Mouse (Mus musculus) cortical plate, adult 2 months (tissue): ENCODE results near the gene Gnb1.

ENCODE experiments used
- CTCF ChIP-seq: fragments of 200-500 bp; IDR thresholded peaks from 2 replicates; pipeline ENCODE4 v1.5.1; 2011; ENCODE audit warnings: mild to moderate bottlenecking, control low read depth, low read length; ENCODE audit not compliant: insufficient read depth; ENCODE audit errors: extremely low read depth
- POLR2A ChIP-seq: fragments of 200-500 bp; IDR thresholded peaks from 2 replicates; pipeline ENCODE4 v1.6.1; 2011; ENCODE audit warnings: mild to moderate bottlenecking, low read length, control low read depth; ENCODE audit not compliant: insufficient read depth; ENCODE audit errors: extremely low read depth

DNA sequence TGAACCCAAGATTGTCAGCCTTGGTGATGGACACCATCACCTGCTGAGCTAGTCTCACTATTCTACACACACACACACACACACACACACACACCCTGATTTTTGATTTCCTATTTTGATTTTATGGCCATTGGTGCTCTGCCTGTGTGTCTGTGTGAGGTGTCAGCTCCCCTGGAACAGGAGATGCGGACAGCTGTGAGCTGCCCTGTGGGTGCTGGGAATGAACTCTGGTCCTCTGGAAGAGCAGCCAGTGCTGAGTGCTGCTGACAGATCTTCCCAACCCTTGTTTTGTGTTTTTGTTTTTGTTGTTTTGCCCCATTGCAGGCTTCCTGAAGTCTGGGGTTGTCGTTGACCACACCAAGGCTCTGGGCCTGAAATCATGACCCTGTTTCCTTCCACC, 82.0 kb downstream of the Gnb1 start:
- no peak for TF ChIP-seq POLR2A
- no peak for TF ChIP-seq CTCF
